Mouse (Mus musculus) embryonic facial prominence, embryonic 13.5 days (tissue): ENCODE measurements at regions not wholly inside any gene's neighbourhood (a gene's known extent, or its start where the extent isn't known, plus 50 kb on each side); places are given as distances from the start of the nearest gene placed in this dataset.

ENCODE experiments used
- ATAC-seq: fragments of 200-750 bp; cut with Nextera tagmentation; 2 replicates; pipeline ENCODE4 v1.8.0; 2017; ENCODE audit warnings: low read depth; ENCODE audit not compliant: insufficient number of reproducible peaks, insufficient read depth, low FRiP score, low TSS enrichment
- H3K27ac ChIP-seq: fragments of 300-500 bp; sonication (generic); 2 replicates; pipeline ENCODE4 v1.5.1; 2015; ENCODE audit warnings: moderate library complexity, mild to moderate bottlenecking, inconsistent platforms
- H3K27me3 ChIP-seq: fragments of 300-500 bp; sonication (generic); 2 replicates; pipeline ENCODE4 v1.6.1; 2015; ENCODE audit warnings: mild to moderate bottlenecking, inconsistent platforms
- H3K36me3 ChIP-seq: fragments of 300-500 bp; sonication (generic); 2 replicates; pipeline ENCODE4 v1.6.1; 2015; ENCODE audit warnings: mild to moderate bottlenecking, inconsistent platforms
- H3K4me1 ChIP-seq: fragments of 300-500 bp; sonication (generic); 2 replicates; pipeline ENCODE4 v1.6.1; 2015; ENCODE audit warnings: inconsistent platforms
- H3K4me2 ChIP-seq: fragments of 300-500 bp; sonication (generic); 2 replicates; pipeline ENCODE4 v1.6.1; 2015; ENCODE audit warnings: moderate library complexity, mild to moderate bottlenecking, inconsistent platforms
- H3K4me3 ChIP-seq: fragments of 300-500 bp; sonication (generic); 2 replicates; pipeline ENCODE4 v1.5.1; 2015; ENCODE audit warnings: mild to moderate bottlenecking, inconsistent platforms
- H3K9ac ChIP-seq: fragments of 300-500 bp; sonication (generic); 2 replicates; pipeline ENCODE4 v1.6.1; 2015; ENCODE audit warnings: mild to moderate bottlenecking, inconsistent platforms
- H3K9me3 ChIP-seq: fragments of 300-500 bp; sonication (generic); 2 replicates; pipeline ENCODE4 v1.6.1; 2016; ENCODE audit warnings: inconsistent platforms
- WGBS: fragments of 180-500 bp; shearing (Covaris S2); methylation state at CpG from one replicate; pipeline ENCODE4 v1.1.7; 2015; ENCODE audit warnings: mixed read lengths; 5-methylcytosine and 5-hydroxymethylcytosine counted together

DNA sequence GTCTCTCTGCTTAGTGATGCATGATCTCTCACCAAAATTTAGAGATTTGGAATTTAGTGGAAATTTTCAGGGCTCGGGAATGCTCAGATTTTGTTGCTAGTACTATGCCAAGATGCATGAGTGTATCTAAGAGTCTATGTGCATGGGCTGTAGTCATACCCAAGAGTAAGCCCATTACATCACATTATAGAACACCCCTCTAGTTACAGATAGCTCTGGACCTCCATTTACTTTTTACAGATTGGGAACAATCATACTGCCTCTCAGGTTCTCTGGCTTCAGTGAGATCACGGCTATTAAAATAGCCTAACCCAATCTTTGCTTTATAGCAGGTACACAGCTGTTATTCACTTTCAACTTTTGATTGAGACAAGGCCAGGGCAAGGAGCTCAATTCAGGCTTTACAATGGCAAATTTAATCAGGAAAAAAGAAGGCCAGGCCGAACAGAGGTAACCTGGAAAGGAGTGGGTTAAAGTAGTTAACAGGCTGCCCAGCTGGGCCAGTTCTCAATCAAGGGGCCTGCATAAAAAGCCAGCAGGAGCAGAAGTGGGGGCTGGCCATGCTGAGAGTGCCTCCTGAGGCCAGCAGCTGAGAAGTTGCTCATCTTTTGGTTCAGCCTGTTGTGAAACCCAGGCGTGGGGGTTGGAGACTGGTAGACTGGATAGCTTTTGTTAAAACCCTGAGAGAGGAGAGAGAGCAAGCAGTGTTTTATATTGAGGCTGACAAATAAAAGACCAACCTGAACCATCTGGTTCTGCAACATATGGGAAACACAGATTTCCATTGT lies 509.2 kb upstream of the Pou3f2 start:
- Histone ChIP-seq H3K4me1 (peaks cover 5% of the 10 kb centered on the region; the same call in 1 of the 2 replicates), H3K27me3 (no peaks in the 10 kb centered on the region), H3K4me3 (no peak overlapping the region), H3K36me3 (no peaks in the 10 kb centered on the region), H3K9me3 (no peaks in the 10 kb centered on the region), H3K27ac (no peak overlapping the region), H3K4me2 (no peak overlapping the region), H3K9ac (no peak overlapping the region)
- 41% methylated on average over 4 of the region's 4 CpGs for WGBS
- ATAC-seq, result no peak

DNA sequence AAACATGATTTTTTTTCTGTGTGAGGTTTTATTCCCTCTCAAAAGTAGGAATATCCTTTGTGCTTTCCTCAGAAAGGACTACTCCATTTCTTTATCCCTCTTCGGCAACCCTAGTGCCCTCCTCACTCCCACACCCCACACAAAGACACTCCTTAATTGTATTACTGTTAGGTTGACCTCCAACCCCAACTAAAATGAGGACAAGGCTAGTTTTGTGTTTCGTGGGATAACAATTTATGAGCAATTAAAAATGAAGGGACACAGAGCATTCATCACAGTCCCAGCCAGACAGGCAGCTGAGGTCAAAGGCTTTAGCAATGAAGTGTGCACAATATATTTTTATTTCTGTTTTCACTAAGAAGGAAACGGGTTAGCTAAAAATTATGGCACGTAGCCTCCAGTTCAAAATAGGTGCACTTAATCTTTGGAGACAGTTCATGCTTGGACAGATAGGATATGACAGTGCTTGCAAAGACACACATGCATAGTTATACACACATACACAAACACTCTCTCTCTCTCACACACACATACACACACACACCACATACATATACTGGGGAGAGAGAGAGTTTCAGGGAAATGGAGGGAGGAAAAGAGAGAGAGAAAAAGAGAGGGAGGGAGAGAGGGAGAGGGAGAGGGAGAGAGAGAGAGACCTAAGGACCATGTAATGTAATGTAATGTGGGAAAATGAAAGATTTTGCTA lies 498.8 kb upstream of the Pou3f2 start:
- H3K4me3 ChIP-seq, result no peak overlapping the region
- no peak overlapping the region for H3K9ac ChIP-seq
- no peak overlapping the region for H3K27ac ChIP-seq
- H3K36me3 ChIP-seq, result no peaks in the 10 kb centered on the region
- no peak for ATAC-seq
- 30% methylated on average over 4 of the region's 4 CpGs for WGBS
- no peaks in the 10 kb centered on the region for H3K9me3 ChIP-seq
- no peaks in the 10 kb centered on the region for H3K27me3 ChIP-seq
- no peak overlapping the region for H3K4me2 ChIP-seq
- no peaks in the 10 kb centered on the region for H3K4me1 ChIP-seq

- WGBS, result 68% methylated on average over 4 of the region's 4 CpGs
- H3K4me3 ChIP-seq, result no peak overlapping the region
- H3K4me2 ChIP-seq, result no peak overlapping the region
- no peaks in the 10 kb centered on the region for H3K36me3 ChIP-seq
- H3K27me3 ChIP-seq, result no peaks in the 10 kb centered on the region
- H3K9me3 ChIP-seq, result no peaks in the 10 kb centered on the region
- ATAC-seq, result no peak
- H3K9ac ChIP-seq, result no peak overlapping the region
- H3K27ac ChIP-seq, result no peak overlapping the region
- no peaks in the 10 kb centered on the region for H3K4me1 ChIP-seq
Measured at GRCm38 (mm10) chr4:22973585-22974116, 485.5 kb upstream of the Pou3f2 start.

GRCm38 (mm10) chr4:22972784-22973584 lies 484.8 kb upstream of the Pou3f2 start:
- Histone ChIP-seq H3K9me3 (no peaks in the 10 kb centered on the region), H3K9ac (no peak overlapping the region), H3K27ac (no peak overlapping the region), H3K4me2 (no peak overlapping the region), H3K4me1 (no peaks in the 10 kb centered on the region), H3K4me3 (no peak overlapping the region), H3K27me3 (no peaks in the 10 kb centered on the region), H3K36me3 (no peaks in the 10 kb centered on the region)
- no peak for ATAC-seq
- WGBS, result 58% methylated on average over 11 of the region's 11 CpGs

DNA sequence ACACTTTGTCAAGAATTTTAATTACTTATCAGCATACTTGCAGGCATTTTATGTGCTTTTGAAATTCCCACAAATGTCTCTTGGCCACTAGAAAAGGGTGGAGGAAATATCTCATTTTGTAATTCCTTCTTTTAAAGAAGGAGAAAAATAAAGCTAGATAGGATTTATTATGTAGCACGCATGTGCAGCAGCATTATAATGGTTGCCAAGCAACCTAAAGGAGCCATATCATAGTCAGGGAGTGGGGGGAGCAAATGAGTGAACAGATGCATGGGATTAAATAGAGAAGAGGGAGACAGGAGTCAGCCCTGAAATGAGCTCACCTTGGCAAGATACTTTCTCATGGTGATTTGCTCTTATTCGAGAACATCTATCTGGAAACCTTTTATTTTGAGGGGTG lies 483.0 kb upstream of the Pou3f2 start:
- Histone ChIP-seq H3K9me3 (no peaks in the 10 kb centered on the region), H3K9ac (no peak overlapping the region), H3K36me3 (no peaks in the 10 kb centered on the region), H3K4me1 (no peaks in the 10 kb centered on the region), H3K27me3 (no peaks in the 10 kb centered on the region), H3K4me3 (no peak overlapping the region), H3K27ac (no peak overlapping the region), H3K4me2 (no peak overlapping the region)
- WGBS, result 61% methylated on average over 2 of the region's 2 CpGs
- ATAC-seq, result no peak

GRCm38 (mm10) chr4:22970495-22970894 lies 482.3 kb upstream of the Pou3f2 start:
- Histone ChIP-seq H3K4me1 (no peaks in the 10 kb centered on the region), H3K27ac (no peak overlapping the region), H3K9ac (no peak overlapping the region), H3K27me3 (no peaks in the 10 kb centered on the region), H3K4me3 (no peak overlapping the region), H3K4me2 (no peak overlapping the region), H3K9me3 (no peaks in the 10 kb centered on the region), H3K36me3 (no peaks in the 10 kb centered on the region)
- 13% methylated on average over 5 of the region's 5 CpGs for WGBS
- ATAC-seq, result no peak

- no peak for ATAC-seq
- Histone ChIP-seq H3K4me3 (no peak overlapping the region), H3K9me3 (no peaks in the 10 kb centered on the region), H3K36me3 (no peaks in the 10 kb centered on the region), H3K9ac (no peak overlapping the region), H3K27ac (no peak overlapping the region), H3K4me1 (no peaks in the 10 kb centered on the region), H3K4me2 (no peak overlapping the region), H3K27me3 (no peaks in the 10 kb centered on the region)
- 74% methylated on average over 1 of the region's 1 CpGs for WGBS
Measured at GRCm38 (mm10) chr4:22949422-22949821, 461.3 kb upstream of the Pou3f2 start.

GRCm38 (mm10) chr4:22948880-22949279 lies 460.7 kb upstream of the Pou3f2 start:
- Histone ChIP-seq H3K27me3 (no peaks in the 10 kb centered on the region), H3K9ac (no peak overlapping the region), H3K4me2 (no peak overlapping the region), H3K4me1 (no peaks in the 10 kb centered on the region), H3K36me3 (no peaks in the 10 kb centered on the region), H3K4me3 (no peak overlapping the region), H3K27ac (no peak overlapping the region), H3K9me3 (no peaks in the 10 kb centered on the region)
- ATAC-seq, result no peak
- WGBS, result 87% methylated on average over 4 of the region's 4 CpGs

GRCm38 (mm10) chr4:22946788-22947406 lies 458.7 kb upstream of the Pou3f2 start:
- H3K27me3 ChIP-seq, result no peaks in the 10 kb centered on the region
- no peak overlapping the region for H3K9ac ChIP-seq
- WGBS, result 26% methylated on average over 7 of the region's 7 CpGs
- no peak overlapping the region for H3K4me2 ChIP-seq
- H3K4me3 ChIP-seq, result no peak overlapping the region
- no peaks in the 10 kb centered on the region for H3K36me3 ChIP-seq
- H3K4me1 ChIP-seq, result no peaks in the 10 kb centered on the region
- no peak for ATAC-seq
- H3K9me3 ChIP-seq, result no peaks in the 10 kb centered on the region
- no peak overlapping the region for H3K27ac ChIP-seq

- Histone ChIP-seq H3K4me2 (no peak overlapping the region), H3K9me3 (no peaks in the 10 kb centered on the region), H3K9ac (no peak overlapping the region), H3K4me3 (no peak overlapping the region), H3K4me1 (no peaks in the 10 kb centered on the region), H3K27me3 (no peaks in the 10 kb centered on the region), H3K27ac (no peak overlapping the region), H3K36me3 (no peaks in the 10 kb centered on the region)
- 73% methylated on average over 1 of the region's 1 CpGs for whole genome bisulfite sequencing
- ATAC-seq, result no peak
Measured at GRCm38 (mm10) chr4:22938302-22938701, 450.1 kb upstream of the Pou3f2 start.

DNA sequence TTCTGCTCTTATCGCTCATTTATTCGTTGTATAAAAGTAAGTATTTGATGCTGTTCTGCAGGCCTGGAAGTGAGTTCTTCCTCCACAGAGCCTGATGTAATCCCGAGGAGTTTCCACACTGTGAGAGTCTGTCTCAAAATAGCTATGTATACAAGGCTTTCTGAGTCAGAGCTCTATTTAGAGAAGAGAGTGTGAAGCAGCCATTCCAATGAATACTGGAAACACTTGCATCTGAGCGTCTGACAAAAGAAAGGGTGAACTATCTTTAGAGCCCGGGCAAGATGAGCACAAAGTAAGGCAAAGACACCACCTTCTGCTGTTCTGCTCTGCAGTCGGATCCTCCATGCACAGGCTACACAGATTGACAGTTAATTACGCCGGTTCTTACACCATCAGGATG lies 436.0 kb upstream of the Pou3f2 start:
- Histone ChIP-seq H3K27me3 (no peaks in the 10 kb centered on the region), H3K4me3 (no peak overlapping the region), H3K9me3 (no peaks in the 10 kb centered on the region), H3K36me3 (no peaks in the 10 kb centered on the region), H3K4me2 (no peak overlapping the region), H3K9ac (no peak overlapping the region), H3K4me1 (no peaks in the 10 kb centered on the region), H3K27ac (no peak overlapping the region)
- 85% methylated on average over 8 of the region's 8 CpGs for WGBS
- no peak for ATAC-seq
